Mouse (Mus musculus) frontal cortex, adult (tissue): Measurements from ENCODE around the gene Nptxr.

ENCODE experiments used
- ATAC-seq: cut with Nextera tagmentation; 2 replicates; pipeline ENCODE4 v1.9.2; 2017; ENCODE audit warnings: mild to moderate bottlenecking, moderate library complexity, mixed read lengths; ENCODE audit not compliant: low TSS enrichment

Gene Nptxr

GRCm38 (mm10) chr15:79752742-79753419 is 51.7 kb downstream of the Nptxr start:
- peak; percentile 60 for ATAC-seq

- ATAC-seq: no peak
Observed at GRCm38 (mm10) chr15:79751772-79752171, 52.8 kb downstream of the Nptxr start.

GRCm38 (mm10) chr15:79750266-79750665 is 54.3 kb downstream of the Nptxr start:
- no peak for ATAC-seq

GRCm38 (mm10) chr15:79749162-79749561 is 55.4 kb downstream of the Nptxr start:
- no peak for ATAC-seq

GRCm38 (mm10) chr15:79747998-79748397 is 56.6 kb downstream of the Nptxr start:
- ATAC-seq: no peak

- ATAC-seq: no peak
Observed at GRCm38 (mm10) chr15:79745883-79746282, 58.7 kb downstream of the Nptxr start.

- ATAC-seq: no peak
Observed at GRCm38 (mm10) chr15:79745312-79745711, 59.3 kb downstream of the Nptxr start.

- ATAC-seq: no peak
Observed at GRCm38 (mm10) chr15:79744742-79745141, 59.8 kb downstream of the Nptxr start.

GRCm38 (mm10) chr15:79744001-79744400 is 60.6 kb downstream of the Nptxr start:
- no peak for ATAC-seq

GRCm38 (mm10) chr15:79742706-79743023 is 61.9 kb downstream of the Nptxr start:
- ATAC-seq: no peak

GRCm38 (mm10) chr15:79741921-79742705 is 62.5 kb downstream of the Nptxr start, which contains the start of gene Sun2:
Gene Sun2 (minus strand): TSS chr15:79742536.
- peak; percentile 87 for ATAC-seq

- ATAC-seq: no peak
Observed at GRCm38 (mm10) chr15:79741173-79741858, 63.2 kb downstream of the Nptxr start.

GRCm38 (mm10) chr15:79740739-79741138 is 63.8 kb downstream of the Nptxr start:
- ATAC-seq: no peak
